Mouse (Mus musculus) gonadal fat pad, adult 2 months (tissue): ENCODE data around the gene AC170998.1. TPM values are rescaled to one million over a fixed set of nuclear protein-coding genes. Genes with fewer than 3 reads are reported as not detected.
"Not testable (repeated sequence)": the region's sequence is repeated elsewhere in the genome, so short reads cannot be mapped to it uniquely, and the experiment has no call there.

Source experiments
- DNase-seq: peaks from one replicate; pipeline ENCODE4 v3.0.0-alpha.2; 2012; ENCODE audit warnings: low read depth
- polyA plus RNA-seq: library from polyadenylated mRNA; depleted of rRNA; stranded (reverse); fragments of >200 nt; gene quantifications from 2 replicates; pipeline ENCODE4 v1.2.3, GENCODE M21; 2012

AC170998.1 gene
- polyA plus RNA-seq, 1 experiment = 0.50 TPM

GRCm38 (mm10) chr17:28706697-28707096 is 19.2 kb upstream of the AC170998.1 start:
- no peak for DNase-seq

GRCm38 (mm10) chr17:28707136-28707627 is 18.7 kb upstream of the AC170998.1 start:
- DNase-seq = no peak

GRCm38 (mm10) chr17:28707816-28708215 is 18.1 kb upstream of the AC170998.1 start:
- DNase-seq = no peak

- no peak for DNase-seq
Observed at GRCm38 (mm10) chr17:28708989-28709388, 16.9 kb upstream of the AC170998.1 start.

- no peak for DNase-seq
Observed at GRCm38 (mm10) chr17:28709552-28710290, 16.2 kb upstream of the AC170998.1 start.

GRCm38 (mm10) chr17:28710291-28710688 is 15.6 kb upstream of the AC170998.1 start:
- no peak for DNase-seq

GRCm38 (mm10) chr17:28711237-28711636 is 14.6 kb upstream of the AC170998.1 start:
- no peak for DNase-seq

GRCm38 (mm10) chr17:28712305-28712704 is 13.6 kb upstream of the AC170998.1 start:
- no peak for DNase-seq

GRCm38 (mm10) chr17:28714006-28714405 is 11.9 kb upstream of the AC170998.1 start:
- DNase-seq = no peak

GRCm38 (mm10) chr17:28715832-28716548 is 9.9 kb upstream of the AC170998.1 start:
- DNase-seq = no peak

GRCm38 (mm10) chr17:28717535-28717934 is 8.3 kb upstream of the AC170998.1 start:
- DNase-seq = no peak

- not testable (repeated sequence) for DNase-seq
Observed at GRCm38 (mm10) chr17:28727511-28727910, 1.6 kb downstream of the AC170998.1 start.

GRCm38 (mm10) chr17:28735317-28736105 is 9.6 kb downstream of the AC170998.1 start:
- DNase-seq = no peak

- no peak for DNase-seq
Observed at GRCm38 (mm10) chr17:28736486-28736885, 10.6 kb downstream of the AC170998.1 start.

GRCm38 (mm10) chr17:28737973-28738372 is 12.1 kb downstream of the AC170998.1 start:
- DNase-seq = no peak

GRCm38 (mm10) chr17:28739244-28739643 is 13.4 kb downstream of the AC170998.1 start:
- no peak for DNase-seq

- DNase-seq = no peak
Observed at GRCm38 (mm10) chr17:28743145-28743866, 17.4 kb downstream of the AC170998.1 start.

GRCm38 (mm10) chr17:28743916-28744315 is 18.0 kb downstream of the AC170998.1 start:
- DNase-seq = no peak

GRCm38 (mm10) chr17:28745773-28746172 is 19.9 kb downstream of the AC170998.1 start:
- no peak for DNase-seq

- DNase-seq = no peak
Observed at GRCm38 (mm10) chr17:28748001-28748400, 22.1 kb downstream of the AC170998.1 start.

- DNase-seq = no peak
Observed at GRCm38 (mm10) chr17:28750580-28750979, 24.7 kb downstream of the AC170998.1 start.
